Comparison of ENCODE assay signal across 7 mouse cellular contexts in the genomic region with DNA sequence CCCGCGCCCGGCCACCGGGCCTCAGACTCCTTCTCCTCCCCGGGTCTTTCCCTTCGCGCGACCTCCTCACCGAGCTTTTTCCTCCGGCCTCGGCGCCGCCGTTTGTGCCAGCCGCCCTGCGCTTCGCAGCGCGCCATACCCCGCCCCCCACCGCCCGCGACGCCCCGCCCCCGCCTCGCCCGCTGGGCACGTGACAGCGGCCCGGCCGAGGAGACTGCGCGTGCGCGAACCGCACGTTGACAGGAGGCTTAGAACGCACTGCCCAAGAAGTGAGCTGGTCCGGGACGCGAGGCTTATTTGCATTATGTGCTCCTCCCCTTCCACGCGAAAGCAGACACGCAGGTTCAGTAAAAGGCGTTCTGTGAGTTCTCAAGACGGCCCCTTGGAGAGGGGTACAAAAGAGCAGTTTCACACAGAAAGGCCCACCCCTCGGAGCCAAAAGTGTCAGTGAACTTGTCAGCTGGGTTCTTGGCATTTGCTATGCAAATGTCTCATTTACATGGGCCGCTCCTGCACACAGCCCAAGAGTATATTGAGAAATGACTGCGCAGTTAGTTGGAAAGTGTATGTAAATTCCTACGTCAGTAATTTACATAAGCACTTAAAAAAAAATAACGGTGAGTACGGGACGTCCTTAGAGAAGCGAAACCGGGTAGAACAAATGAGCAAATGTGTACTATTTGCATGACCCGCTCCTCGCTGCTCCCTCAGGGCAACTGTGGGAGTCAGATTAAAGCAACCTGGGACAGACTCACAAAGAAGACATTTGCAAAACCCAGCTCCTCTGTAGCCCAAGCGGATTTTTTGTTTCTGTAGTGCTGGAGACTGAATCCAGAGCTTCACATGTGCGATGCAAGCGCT. TPM values are rescaled to one million over a fixed set of nuclear protein-coding genes. Genes with fewer than 3 reads are reported as not detected.
DNase-seq lines count a peak whose midpoint lies in the region; ATAC-seq and TF ChIP-seq lines count a peak whose summit lies in the region.

Egln2 (minus strand) TSS at position 189 of the 861 bp plus-strand sequence.

- no peak for TF ChIP-seq CTCF in kidney, adult 2 months (conservative IDR thresholded peaks at IDR 0.05; ENCODE audit: insufficient read depth, insufficient read length, low read depth, low read length)
- no peak for TF ChIP-seq CTCF in spleen, adult 2 months (IDR thresholded peaks at IDR 0.05; ENCODE audit: extremely low read depth, insufficient read depth, insufficient read length, insufficient replicate concordance)

- 2% methylated on average over 61 of the region's 61 CpGs for WGBS in embryonic facial prominence, embryonic 12.5 days
- WGBS in kidney, adult 2 months = under 1% methylated on average over 61 of the region's 61 CpGs
- 1% methylated on average over 61 of the region's 61 CpGs for WGBS in limb, embryonic 12.5 days
- 1% methylated on average over 43 of the region's 61 CpGs for WGBS in midbrain, embryonic 15.5 days
- under 1% methylated on average over 61 of the region's 61 CpGs for WGBS in spleen, adult 2 months

- H3K9me3 ChIP-seq in embryonic facial prominence, embryonic 12.5 days = no peaks in the 10 kb centered on the region
- H3K9me3 ChIP-seq in limb, embryonic 12.5 days = no peaks in the 10 kb centered on the region
- no peaks in the 10 kb centered on the region for H3K9me3 ChIP-seq in midbrain, embryonic 15.5 days

- H3K4me3 ChIP-seq in embryonic facial prominence, embryonic 12.5 days = peak within 1 kb of the TSS; percentile 77
- peak within 1 kb of the TSS; percentile 93 for H3K4me3 ChIP-seq in kidney, adult 2 months (ENCODE audit: insufficient read depth, low read depth, low read length)
- H3K4me3 ChIP-seq in limb, embryonic 12.5 days (replicated peaks) = peak within 1 kb of the TSS; percentile 72
- peak within 1 kb of the TSS; percentile 85 for H3K4me3 ChIP-seq in midbrain, embryonic 15.5 days
- H3K4me3 ChIP-seq in spleen, adult 2 months (ENCODE audit: extremely low read depth, insufficient read depth, insufficient read length) = peak within 1 kb of the TSS; percentile 79

- peak; percentile 58 for TF ChIP-seq POLR2A in kidney, adult 2 months (IDR thresholded peaks at IDR 0.05; ENCODE audit: low read depth, low read length)
- TF ChIP-seq POLR2A in spleen, adult 2 months (IDR thresholded peaks at IDR 0.05; ENCODE audit: low read depth, low read length) = peak; percentile 43

- ATAC-seq in embryonic facial prominence, embryonic 12.5 days (ENCODE audit: insufficient number of reproducible peaks, insufficient read depth, low FRiP score, low TSS enrichment) = peak; percentile 65
- ATAC-seq in limb, embryonic 12.5 days (ENCODE audit: insufficient number of reproducible peaks, insufficient read depth, low FRiP score, low TSS enrichment, low read depth) = peak; percentile 69
- ATAC-seq in midbrain, embryonic 15.5 days (replicated peaks) = peak; percentile 82

- peaks cover 52% of the 10 kb centered on the region for H3K36me3 ChIP-seq in embryonic facial prominence, embryonic 12.5 days
- no peaks in the 10 kb centered on the region; the same call in 1 of the 2 replicates for H3K36me3 ChIP-seq in kidney, adult 2 months (ENCODE audit: control insufficient read depth, insufficient read depth, low read length)
- peaks cover 53% of the 10 kb centered on the region for H3K36me3 ChIP-seq in limb, embryonic 12.5 days
- H3K36me3 ChIP-seq in midbrain, embryonic 15.5 days (replicated peaks) = no peaks in the 10 kb centered on the region
- H3K36me3 ChIP-seq in spleen, adult 2 months (ENCODE audit: control insufficient read depth, insufficient read depth, low read length) = peaks cover 15% of the 10 kb centered on the region

- peak within 1 kb of the TSS; percentile 76 for H3K4me2 ChIP-seq in embryonic facial prominence, embryonic 12.5 days (replicated peaks)
- H3K4me2 ChIP-seq in limb, embryonic 12.5 days = peak within 1 kb of the TSS; percentile 84
- peak within 1 kb of the TSS; percentile 90 for H3K4me2 ChIP-seq in midbrain, embryonic 15.5 days

- H3K9ac ChIP-seq in embryonic facial prominence, embryonic 12.5 days = peak within 1 kb of the TSS; percentile 77
- peak within 1 kb of the TSS; percentile 83 for H3K9ac ChIP-seq in limb, embryonic 12.5 days (replicated peaks)
- peak within 1 kb of the TSS; percentile 90 for H3K9ac ChIP-seq in midbrain, embryonic 15.5 days

- H3K27ac ChIP-seq in embryonic facial prominence, embryonic 12.5 days = peak within 1 kb of the TSS; percentile 96
- peak within 1 kb of the TSS; percentile 97 for H3K27ac ChIP-seq in kidney, adult 2 months (ENCODE audit: insufficient read depth, low read depth, low read length)
- H3K27ac ChIP-seq in limb, embryonic 12.5 days = peak within 1 kb of the TSS; percentile 98
- H3K27ac ChIP-seq in midbrain, embryonic 15.5 days = peak within 1 kb of the TSS; percentile 99
- peak within 1 kb of the TSS; percentile 99 for H3K27ac ChIP-seq in spleen, adult 2 months (ENCODE audit: insufficient read depth, low read length)

- DNase-seq in adrenal gland, postnatal 25 days = peak; percentile 98
- DNase-seq in heart, adult 18-20 months = peak; percentile 96 to 97
- peak; percentile 98 for DNase-seq in kidney, adult 2 months
- peak; percentile 91 to 96 for DNase-seq in spleen, adult 2 months (ENCODE audit: low read depth in 1 of 2, low spot score in 2 of 2)

- no peaks in the 10 kb centered on the region for H3K27me3 ChIP-seq in embryonic facial prominence, embryonic 12.5 days
- H3K27me3 ChIP-seq in kidney, adult 2 months (replicated peaks; ENCODE audit: control insufficient read depth, insufficient read depth, low read length) = no peaks in the 10 kb centered on the region
- H3K27me3 ChIP-seq in limb, embryonic 12.5 days = no peaks in the 10 kb centered on the region
- H3K27me3 ChIP-seq in midbrain, embryonic 15.5 days (replicated peaks) = no peaks in the 10 kb centered on the region
- H3K27me3 ChIP-seq in spleen, adult 2 months (ENCODE audit: control insufficient read depth, insufficient read depth, low read length) = no peaks in the 10 kb centered on the region

- peaks cover 43% of the 10 kb centered on the region for H3K4me1 ChIP-seq in embryonic facial prominence, embryonic 12.5 days
- peaks cover 30% of the 10 kb centered on the region for H3K4me1 ChIP-seq in kidney, adult 2 months (ENCODE audit: control insufficient read depth, insufficient read depth, low read length)
- H3K4me1 ChIP-seq in limb, embryonic 12.5 days (replicated peaks) = peaks cover 45% of the 10 kb centered on the region
- peaks cover 50% of the 10 kb centered on the region for H3K4me1 ChIP-seq in midbrain, embryonic 15.5 days
- peaks cover 32% of the 10 kb centered on the region for H3K4me1 ChIP-seq in spleen, adult 2 months (ENCODE audit: control insufficient read depth, insufficient read depth, insufficient read length)

RNA-seq across cellular contexts. Expression of gene Egln2, which starts in this region (rescaled TPM):
- total RNA-seq in adrenal gland, postnatal 25 days (2021) = 108 and 120 TPM in 2 replicates
- polyA plus RNA-seq in embryonic facial prominence, embryonic 12.5 days (2016; fragmentation: Nextera tagmentation; extraction: Ambion mirVana) = 95.8 and 99.8 TPM in 2 replicates
- total RNA-seq in heart, adult 18-20 months (2021) = 10 to 100 TPM; 58.6 to 60.1 TPM
- 84.9 and 93.7 TPM in 2 replicates for polyA plus RNA-seq in kidney, adult 2 months (2012; rRNA removed)
- 87.3 and 88.9 TPM in 2 replicates for polyA plus RNA-seq in limb, embryonic 12.5 days (2016; fragmentation: Nextera tagmentation; extraction: Ambion mirVana)
- 113 and 126 TPM in 2 replicates for polyA plus RNA-seq in midbrain, embryonic 15.5 days (2015; fragmentation: Nextera tagmentation; extraction: Ambion mirVana)
- polyA plus RNA-seq in spleen, adult 2 months (2012; rRNA removed) = 83.0 and 97.5 TPM in 2 replicates

Comparison
In these comparisons a context has a peak if more than half of its experiments do, and no peak if none do; other contexts are left out.
1. Peak in every context shown above with its lines: DNase-seq, ATAC-seq, H3K4me3 ChIP-seq and H3K27ac ChIP-seq.